Mouse (Mus musculus) adipocyte (in vitro differentiated cells): ENCODE data around the gene Tub.

Experiments
- DNase-seq: peaks from one replicate; pipeline ENCODE4 v3.0.0-alpha.2; 2016; ENCODE audit warnings: low spot score

Tub gene

DNA sequence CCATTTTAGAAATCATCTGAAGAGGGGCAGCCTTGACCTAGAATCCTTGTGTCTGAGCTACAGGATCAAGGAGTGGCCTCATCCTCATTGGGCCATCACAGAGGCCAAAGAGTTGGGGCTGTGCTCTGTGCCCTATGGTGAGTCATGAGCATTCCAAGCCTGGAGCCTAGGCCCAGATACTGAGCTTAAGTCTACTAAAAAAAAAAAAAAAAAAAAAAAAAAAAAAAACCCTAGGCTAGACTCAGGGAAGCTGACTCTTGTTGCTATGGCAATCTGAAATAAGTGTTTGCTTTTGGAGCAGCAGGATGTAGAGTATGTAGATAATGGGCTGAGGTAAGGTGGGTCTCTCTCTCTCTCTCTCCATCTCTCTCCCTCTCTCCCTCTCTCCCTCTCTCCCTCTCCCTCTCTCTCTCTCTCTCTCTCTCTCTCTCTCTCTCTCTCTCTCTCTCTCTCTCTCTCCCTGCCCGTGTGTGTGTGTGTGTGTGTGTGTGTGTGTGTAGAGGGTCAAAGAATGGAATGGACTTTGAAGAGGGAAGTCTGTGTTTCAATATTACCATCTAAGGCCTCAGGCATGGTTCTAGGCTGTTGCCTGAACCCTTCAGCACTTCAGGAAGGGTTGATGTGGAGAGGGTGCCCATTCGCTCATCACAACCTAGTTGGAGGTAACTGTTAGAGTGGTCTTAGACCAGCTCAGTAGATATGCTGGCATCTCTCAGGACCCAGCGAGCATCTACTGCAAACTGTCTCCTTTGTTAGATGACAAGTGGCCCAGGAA, 36.0 kb downstream of the Tub start:
- no peak for DNase-seq

DNA sequence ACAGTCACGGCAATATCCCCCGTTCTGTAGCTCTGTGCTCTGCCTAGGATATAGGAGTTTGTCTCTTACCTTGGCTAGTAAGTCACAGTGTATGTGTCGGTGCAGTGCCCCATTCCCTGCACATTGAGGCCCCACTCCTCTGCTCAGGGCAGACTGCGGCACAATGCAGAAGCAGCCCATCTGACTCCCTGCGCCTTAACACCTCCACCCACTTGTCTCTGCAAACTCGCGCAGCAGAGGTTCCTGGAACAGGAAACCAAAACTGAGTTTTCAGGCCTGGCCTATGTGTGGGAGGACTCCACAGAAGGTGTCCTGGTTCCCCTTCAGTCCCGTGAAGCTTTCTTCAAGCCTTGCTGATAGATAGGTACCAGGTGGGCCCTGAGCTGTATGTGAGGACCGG, 41.1 kb downstream of the Tub start:
- DNase-seq: no peak

DNA sequence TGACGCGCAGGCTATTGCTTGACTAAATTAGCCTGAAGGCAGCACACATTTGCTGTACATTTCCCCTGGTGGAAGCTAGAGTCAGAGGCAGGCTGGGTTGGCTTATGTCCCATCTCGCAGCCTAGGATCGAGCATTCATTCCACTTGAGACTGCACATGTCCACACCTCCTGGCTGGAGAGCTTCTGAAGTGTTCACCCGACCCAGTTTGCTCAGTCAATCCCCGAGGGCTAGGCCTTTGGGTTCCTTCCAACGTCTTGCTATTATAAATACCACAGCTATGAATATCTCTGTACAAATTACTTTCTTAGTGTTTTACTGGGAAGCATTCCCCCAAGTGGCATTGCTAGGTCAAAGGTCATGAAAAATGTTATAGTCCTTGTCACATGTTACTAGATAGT, 43.1 kb downstream of the Tub start:
- peak; percentile 84 for DNase-seq

DNA sequence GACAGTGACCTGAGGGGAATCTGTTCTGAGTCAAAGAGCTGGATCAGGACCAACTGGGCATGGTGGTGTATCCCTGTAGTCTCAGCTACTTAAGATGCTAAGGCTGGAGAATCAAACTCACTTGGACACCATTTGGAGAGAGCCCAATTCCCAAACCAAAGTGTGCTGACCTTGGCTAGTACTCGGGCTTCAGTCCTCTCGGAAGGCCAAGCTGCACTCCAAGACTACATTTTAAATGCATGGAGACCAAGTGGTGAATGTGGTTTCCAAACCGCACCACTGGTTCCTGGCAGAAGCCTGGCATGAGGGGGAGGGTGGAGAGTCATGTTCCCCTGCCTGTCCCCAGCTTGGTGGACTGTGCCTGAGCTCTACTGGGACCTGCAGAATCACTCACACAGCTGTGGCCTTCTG, 43.7 kb downstream of the Tub start:
- DNase-seq: peak; percentile 31

DNA sequence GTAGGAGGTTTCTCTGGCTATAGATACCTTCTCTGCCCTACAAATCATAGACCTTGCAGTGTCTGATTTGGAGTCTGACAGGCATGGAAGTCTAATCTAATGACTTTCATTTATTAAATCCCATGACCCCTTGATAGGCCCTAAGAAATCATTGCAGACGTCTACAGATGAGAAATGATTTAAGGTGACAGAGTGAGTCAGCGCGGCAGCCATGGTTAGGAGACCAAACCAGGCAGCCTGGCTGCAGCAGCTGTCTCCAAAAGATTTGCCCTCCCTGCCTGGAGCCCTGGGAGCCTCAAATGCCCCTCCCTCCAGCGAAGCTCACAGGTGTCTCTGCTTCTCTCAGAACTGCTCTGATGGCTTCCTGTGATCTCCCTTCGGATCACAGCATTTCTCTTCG, 46.0 kb downstream of the Tub start:
- DNase-seq: no peak

DNA sequence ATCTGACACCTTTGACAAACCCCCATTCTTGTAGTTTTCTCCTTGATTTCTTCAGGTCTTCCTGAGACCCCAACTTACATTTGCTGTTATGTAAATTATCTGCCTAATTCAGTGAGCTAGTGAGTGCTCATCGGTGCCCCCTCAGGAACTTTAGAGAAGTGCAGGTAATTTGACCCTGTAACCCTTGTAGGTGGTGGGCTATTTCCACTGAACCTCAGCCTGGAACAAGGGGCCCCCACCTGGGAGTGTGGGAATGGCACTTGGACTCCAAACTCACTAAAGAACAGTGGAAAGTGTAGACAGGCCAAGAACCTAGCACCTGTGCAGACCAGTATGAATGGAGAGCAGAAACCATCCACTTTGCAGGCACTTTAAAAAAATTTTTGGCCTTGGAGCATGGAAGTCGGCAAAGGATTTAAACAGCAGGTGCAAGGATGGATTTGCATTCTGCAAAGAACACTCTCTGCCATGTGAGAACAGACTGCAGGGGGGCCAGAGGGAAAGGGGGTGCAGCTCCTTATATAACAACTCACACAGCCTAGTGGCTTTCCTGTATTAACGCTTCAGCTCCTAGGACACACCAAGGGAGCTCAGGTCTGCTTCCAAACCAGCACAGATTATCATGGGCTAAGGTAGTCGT, 50.3 kb downstream of the Tub start:
- DNase-seq: peak; percentile 6

DNA sequence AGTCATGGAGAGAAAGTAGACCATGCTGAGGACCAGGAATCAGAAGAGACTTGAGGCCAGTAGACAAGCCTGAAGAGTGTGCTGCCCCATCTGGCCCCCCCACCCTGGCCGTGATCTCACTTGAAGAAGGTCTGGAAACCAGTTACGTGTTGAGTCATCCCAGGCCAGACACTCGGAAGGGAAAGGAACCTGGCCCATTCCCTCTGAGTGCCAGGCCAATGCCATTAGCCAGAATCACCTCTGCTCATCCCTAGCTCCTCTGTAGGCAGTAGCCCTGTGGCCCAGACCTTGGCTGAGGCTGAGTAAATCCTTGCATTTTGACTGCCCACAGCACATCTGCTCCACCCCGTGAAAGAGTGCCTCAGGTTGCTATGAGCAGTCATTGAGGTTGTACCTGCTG, 51.8 kb downstream of the Tub start:
- no peak for DNase-seq

DNA sequence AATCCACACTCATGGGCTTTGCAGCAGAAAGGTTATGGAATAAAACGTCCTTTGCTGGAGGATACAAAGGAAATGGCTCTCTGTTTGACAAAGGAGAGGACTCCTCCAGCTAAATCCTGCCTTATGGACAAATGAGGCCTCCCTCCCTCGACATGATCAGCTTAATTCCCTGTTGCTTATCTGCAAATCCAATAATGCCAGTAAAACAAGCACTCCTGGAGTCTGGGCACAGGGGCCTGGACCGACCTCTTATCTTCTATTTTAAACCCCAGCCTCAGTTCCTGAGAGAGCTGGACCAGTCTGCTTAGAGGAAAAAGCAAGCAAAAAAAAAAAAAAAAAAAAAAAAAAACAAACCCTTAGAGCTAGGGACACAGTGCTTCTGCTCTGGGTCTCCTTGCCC, 53.5 kb downstream of the Tub start:
- no peak for DNase-seq

DNA sequence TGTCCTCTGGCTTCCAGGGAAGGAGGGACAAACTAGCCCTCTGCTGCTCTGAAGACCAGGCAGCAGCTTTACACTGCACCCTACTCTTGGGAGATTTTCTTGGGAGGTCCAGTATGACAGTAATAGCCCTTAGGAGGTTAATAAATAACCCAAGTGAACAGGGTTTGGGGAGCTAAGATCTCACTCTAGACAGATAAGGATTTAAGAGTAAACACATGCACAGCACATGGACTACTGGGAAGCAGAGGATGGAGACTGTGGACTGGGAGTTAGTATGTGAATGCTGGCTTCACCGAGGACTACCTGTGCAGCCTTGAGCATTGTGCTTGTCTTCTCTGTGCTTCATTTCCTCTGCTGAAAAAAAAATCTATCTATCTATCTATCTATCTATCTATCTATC, 59.1 kb downstream of the Tub start:
- DNase-seq: no peak

DNA sequence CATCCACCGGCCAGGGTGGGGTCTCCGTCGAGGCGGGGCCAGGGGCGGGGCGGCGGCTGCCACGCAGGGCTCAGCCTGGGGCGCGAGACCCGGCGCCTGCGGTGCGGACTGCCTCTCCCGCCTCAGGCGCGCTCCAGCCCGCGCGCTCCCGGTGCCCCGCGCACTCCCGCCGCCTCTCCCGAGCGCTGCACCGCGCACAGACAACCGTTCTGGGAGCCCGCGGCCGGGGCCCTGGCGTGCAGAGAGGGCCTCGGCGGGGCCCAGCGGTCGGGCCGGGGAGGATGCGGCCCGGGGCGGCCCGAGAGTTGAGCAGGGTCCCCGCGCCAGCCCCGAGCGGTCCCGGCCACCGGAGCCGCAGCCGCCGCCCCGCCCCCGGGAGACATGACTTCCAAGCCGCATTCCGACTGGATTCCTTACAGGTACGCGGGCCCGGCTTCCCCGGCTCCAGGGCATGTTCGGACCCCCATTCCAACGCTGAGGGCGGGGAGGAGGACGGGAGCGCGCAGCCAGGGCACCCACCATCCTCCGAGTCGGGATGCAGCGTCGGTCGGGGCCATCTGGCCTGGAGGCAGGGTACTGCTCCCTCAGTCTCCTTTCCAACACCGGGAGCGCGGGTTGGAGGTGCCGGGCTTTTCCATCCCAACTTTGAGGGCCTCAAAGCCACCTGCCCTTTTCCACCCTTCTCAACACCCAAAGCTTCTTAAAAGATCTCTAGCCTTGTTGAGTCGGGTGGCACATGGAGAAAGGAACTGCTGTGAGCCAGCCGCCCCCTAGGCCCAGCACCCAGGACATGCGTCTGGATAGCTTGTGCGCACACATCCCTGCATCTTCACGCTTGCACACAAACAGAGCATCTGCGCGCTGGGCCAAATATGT, 60.8 kb downstream of the Tub start:
- no peak for DNase-seq

DNA sequence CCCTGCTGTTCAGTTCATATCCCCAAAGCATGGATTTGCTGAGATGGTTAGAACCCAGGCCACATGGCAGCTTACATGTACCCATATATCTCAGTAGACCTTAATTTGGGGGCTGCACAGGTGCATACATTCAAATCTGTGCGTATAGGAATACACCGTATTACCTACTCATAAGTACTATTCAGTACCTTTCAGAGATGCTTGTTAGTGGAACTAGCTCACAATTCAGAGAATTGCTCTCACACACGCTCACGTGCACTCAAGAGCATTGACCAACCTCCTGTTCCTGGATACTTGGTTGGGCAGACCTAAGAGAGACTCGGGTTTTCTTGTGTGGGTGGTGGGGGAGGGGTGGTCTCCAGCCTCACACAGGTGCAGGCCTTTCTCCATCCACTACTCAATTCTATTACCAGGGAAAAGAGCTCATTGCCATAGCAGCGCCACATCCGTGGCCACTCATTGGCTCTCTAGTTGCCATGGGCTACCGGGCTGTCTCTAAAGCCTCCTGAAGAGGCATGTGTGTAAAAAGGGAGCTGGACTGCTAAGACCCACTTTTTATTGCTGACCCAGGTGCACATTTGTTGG, 61.5 kb downstream of the Tub start:
- DNase-seq: no peak

DNA sequence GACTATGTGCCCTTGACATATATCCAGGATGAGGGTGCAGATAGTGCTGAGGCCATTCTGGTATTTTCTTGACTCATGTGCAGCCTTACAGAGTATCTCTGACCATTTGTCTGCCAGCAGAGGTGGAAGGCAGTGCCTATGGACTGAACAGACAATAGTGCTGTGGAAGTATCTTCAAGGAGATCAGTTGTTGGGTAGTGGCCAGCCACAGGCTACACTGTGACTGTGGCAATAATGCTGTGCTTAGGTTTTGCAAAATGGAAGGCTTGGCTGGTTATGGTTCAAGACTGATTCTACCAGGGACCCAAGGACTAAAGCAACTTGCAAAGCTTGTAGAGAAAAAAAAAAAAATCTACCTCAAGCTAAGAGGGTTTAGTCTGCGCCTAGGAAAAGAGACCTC, 62.4 kb downstream of the Tub start:
- DNase-seq: no peak

DNA sequence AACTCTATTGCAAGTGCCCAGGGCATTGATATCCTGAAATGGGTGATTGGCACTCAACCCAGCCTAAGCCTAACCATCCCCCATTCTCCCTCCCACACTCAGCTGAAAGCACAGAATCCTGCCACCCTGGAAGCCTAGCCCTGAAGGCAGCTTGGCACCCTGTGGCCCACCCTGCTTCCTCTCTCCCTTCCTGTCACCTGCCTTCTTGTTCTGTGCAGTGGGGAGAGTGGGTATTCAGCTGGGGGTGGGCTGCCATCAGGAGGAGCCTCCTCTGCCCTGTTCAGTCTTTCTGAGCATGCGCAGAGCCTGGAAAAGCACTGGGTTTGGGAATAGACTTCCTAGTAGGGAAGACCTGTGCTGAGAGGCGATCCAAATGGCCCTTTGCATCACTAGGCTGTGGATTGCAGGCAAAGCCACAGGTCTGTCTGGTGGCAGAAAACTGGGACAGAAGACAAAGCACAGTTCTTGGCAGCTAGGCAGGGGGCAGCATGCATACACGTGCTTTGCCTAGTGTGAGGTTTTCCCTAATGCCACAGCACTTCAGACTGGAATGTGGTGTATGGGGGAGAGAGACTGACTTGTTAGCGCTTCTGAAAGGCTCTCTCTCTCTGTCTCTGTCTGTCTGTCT, 63.0 kb downstream of the Tub start:
- DNase-seq: peak; percentile 8

DNA sequence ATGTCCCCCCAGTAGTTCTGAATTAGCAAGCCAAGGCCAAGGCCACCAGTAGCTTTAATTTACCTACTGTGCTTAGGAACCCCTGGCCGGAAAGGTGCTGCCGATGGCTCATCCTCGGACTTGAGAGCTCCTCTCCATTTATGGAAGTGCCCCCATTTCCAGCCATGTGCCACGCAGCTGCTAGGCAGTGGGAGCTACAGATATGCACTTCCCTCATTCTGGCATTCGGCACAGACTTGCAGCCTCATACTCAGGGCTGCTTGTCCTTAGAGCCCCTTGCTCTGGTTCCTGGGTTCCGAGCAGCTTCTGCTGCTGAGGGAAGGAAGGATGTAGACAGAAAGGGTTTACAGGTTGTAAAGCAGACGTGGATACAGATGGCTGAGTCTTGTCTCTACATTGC, 64.7 kb downstream of the Tub start:
- no peak for DNase-seq

DNA sequence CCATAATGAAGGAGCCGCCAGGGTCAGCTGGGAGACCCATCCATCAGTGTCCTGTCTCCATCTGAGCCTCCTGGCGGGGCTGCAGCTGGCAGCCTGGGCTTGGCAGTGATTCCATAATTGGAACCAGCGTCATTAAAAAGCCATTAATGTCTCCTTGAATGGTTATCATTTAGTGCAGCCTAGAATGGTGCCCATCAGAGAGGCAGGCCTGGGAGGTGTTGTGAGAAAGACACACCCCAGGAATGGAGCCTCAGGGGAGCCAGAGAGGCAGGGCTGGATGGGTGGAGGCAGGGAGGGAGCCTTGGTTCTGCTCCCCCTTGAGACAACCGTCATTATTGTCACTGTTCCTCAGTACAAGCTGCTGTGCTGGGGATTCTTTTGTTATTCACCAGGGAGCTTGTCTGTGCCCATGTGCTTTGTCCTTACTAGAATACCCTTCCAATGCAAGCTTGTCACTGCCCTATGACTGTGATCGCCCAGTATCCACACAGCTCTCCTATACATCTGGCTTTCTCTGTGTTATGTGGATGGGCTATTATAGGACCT, 66.3 kb downstream of the Tub start:
- no peak for DNase-seq

DNA sequence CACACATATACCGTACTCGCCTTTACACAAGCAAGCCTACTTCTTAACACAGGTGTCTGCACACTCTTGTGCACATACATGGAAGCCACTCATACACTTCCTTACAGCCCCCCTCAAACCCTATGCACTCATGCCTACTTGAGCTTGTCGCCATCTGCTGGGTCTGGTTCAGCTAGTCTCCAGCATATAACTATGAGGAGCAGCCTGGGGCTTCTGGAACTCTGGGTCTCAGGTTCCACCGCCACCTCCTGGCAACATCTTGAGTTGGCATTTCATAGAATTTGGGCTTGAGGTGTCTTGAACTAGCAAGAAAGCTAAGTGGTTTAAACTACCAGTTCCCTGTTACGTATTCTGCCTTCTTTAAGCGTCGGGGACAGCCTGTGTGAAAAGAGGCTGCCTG, 69.1 kb downstream of the Tub start:
- no peak for DNase-seq

DNA sequence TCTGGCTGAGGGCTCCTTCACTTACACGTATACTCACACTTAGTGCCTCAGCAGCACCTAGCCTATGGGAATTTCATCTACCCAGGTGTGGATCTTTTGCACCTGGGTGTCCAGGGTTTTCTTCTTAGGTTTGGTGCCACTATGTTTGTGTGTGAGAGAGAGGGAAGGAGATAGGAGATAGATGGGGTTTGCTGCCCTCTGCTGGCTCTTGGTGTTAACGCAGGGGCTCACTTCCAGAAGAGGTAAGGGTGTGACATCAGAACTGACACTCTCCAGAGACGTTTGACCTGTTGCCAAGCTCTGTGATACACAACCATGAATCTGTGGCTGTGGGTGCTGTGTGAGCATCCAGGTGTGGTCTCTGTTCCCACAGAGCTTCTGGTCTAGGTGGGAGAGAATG, 71.3 kb downstream of the Tub start:
- peak; percentile 67 for DNase-seq

DNA sequence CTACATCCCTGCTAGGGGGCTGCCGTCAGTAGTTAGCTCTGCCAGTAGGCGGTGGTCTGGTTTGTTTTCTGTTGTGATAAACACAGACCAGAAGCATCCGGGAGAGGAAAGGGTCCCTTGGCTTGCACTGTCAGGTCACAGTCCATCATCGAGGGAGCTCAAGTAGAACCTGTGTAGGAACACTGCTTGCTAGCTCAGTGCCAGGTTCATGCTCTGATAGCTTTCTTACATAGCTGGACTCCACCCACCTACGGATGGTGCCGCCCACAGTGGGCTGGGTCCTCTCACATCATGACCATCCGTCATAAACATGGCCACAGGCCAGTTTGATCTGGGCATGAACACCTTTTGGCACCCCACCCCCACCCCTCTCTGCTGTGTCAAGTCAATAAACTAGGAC, 75.6 kb downstream of the Tub start:
- DNase-seq: no peak

DNA sequence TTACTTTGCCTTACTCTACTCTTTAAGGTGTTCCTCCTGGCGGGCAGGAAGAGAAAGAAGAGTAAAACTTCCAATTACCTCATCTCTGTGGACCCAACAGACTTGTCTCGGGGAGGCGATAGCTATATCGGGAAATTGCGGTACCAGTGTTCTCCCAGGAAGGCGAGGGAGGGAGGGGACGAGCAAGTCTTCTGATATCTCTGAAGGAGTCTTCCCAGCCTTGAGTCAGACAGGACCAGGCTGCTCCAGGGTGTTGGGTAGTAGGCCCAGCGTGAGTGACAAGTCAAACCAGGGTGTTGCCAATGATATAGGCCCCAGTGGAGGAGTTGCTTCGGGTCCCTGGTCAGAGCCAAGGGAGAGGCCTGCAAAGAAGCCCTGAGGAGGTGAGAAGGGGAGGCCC, 76.8 kb downstream of the Tub start:
- DNase-seq: no peak

DNA sequence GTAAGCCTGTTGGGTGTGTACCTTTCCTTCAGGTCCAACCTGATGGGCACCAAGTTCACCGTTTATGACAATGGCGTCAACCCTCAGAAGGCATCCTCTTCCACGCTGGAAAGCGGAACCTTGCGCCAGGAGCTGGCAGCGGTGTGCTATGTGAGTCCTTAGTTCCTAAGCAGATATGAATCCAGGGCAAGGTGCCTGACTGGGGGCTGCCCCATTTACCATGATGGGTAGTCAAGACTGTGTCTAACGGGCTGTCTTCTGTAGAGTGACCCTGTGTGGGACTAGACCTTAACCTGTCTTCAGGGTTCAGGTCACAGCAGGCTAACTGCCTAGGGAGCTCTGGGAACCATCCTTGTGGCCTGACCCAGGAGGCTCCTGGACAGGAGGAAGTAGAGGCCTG, 77.6 kb downstream of the Tub start:
- no peak for DNase-seq

DNA sequence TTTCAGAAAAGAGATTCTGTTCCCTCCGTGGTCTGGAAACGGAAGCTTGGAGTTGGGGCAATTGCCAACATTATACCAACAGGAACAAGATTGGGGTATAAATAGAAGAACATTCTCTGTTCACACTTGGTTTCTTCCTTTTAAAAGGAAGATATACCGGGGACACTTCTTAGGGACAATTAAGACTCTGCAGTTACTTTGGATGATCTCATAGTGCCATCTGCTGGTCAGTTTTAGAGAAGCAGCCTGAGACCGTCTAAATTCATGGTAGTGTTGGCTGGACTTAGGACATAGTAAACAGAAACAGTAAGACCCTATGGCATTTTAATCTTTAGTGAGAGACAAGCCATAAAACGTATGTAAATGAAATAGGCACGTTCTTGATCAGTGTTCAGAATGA, 78.1 kb downstream of the Tub start:
- peak; percentile 72 for DNase-seq

DNA sequence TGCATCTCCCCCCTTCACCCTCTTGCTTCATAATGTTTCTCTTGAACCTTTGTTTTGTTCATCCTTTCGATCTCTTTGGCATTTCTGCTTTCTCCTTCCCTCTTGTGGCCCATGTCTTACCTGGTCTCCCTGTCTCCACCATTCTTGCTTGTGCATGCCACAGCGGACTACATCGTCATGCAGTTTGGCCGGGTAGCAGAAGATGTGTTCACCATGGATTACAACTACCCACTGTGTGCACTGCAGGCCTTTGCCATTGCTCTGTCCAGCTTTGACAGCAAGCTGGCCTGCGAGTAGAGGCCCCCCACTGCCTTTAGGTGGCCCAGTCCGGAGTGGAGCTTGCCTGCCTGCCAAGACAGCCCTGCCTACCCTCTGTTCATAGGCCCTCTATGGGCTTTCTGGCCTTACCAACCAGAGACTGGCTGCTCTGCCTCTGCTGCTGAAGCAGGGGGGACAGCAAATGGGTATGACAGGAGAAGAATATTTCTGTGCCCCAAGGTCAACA, 79.9 kb downstream of the Tub start:
- no peak for DNase-seq
